Mouse (Mus musculus): ENCODE measurements at regions not wholly inside any gene's neighbourhood (a gene's known extent, or its start where the extent isn't known, plus 50 kb on each side); places are given as distances from the start of the nearest gene placed in this dataset.

- TF ChIP-seq CTCF (IDR thresholded peaks at IDR 0.05; ENCODE audit: borderline replicate concordance, insufficient read depth, low read depth, low read length) (no peak), POLR2A (IDR thresholded peaks at IDR 0.05; ENCODE audit: borderline replicate concordance, insufficient read depth, low read length) (no peak)
Observed at GRCm38 (mm10) chr12:45439745-45440144, 365.2 kb upstream of the Stxbp6 start.
